Mouse (Mus musculus): ENCODE results near the gene Ube2o. TPM values are rescaled to one million over a fixed set of nuclear protein-coding genes. Genes with fewer than 3 reads are reported as not detected.

Ube2o gene
- polyA plus RNA-seq, 2 experiments = 25.9 to 34.0 TPM

- H3K27me3 ChIP-seq (ENCODE audit: control insufficient read depth, insufficient read depth, low read length) = no peaks in the 10 kb centered on the region
- no peak for TF ChIP-seq CTCF (IDR thresholded peaks at IDR 0.05; ENCODE audit: low read depth)
- 86% methylated on average over 2 of the region's 2 CpGs for WGBS (ENCODE audit: insufficient replicate concordance)
- H3K4me3 ChIP-seq (ENCODE audit: insufficient read depth in 1 of 2, low read depth in 2 of 2, low read length in 2 of 2) = peak overlapping the region in 1 of 2 experiments; percentile 11; a peak in 1 of 4 replicates
- H3K9ac ChIP-seq (replicated peaks) = peak overlapping the region; percentile 33; the same call in 1 of the 2 replicates
- DNase-seq (ENCODE audit: low read depth in 3 of 3, low spot score in 3 of 3) (no peak), ATAC-seq (ENCODE audit: insufficient read depth) (no peak)
- peaks cover 13% of the 10 kb centered on the region for H3K36me3 ChIP-seq (replicated peaks; ENCODE audit: control insufficient read depth, insufficient read depth, low read depth)
- H3K4me2 ChIP-seq (ENCODE audit: low read depth) = peak overlapping the region; percentile 82
- H3K9me3 ChIP-seq (ENCODE audit: control insufficient read depth, low read length) = no peaks in the 10 kb centered on the region
- peak overlapping the region; percentile 100 for H3K27ac ChIP-seq
- H3K4me1 ChIP-seq (replicated peaks; ENCODE audit: control insufficient read depth in 2 of 2, insufficient read depth in 2 of 2, low read length in 1 of 2) = peaks cover 72 to 79% of the 10 kb centered on the region in 2 experiments
These were observed 5.9 kb downstream of the Ube2o start for GRCm38 (mm10) chr11:116575396-116575795.

GRCm38 (mm10) chr11:116574982-116575381 is 6.3 kb downstream of the Ube2o start:
- Histone ChIP-seq H3K4me3 (ENCODE audit: insufficient read depth in 1 of 2, low read depth in 2 of 2, low read length in 2 of 2) (peak overlapping the region; percentile 1 to 4; a peak in 1 of 4 replicates), H3K36me3 (replicated peaks; ENCODE audit: control insufficient read depth, insufficient read depth, low read depth) (peaks cover 13% of the 10 kb centered on the region), H3K27ac (peak overlapping the region; percentile 100), H3K4me1 (replicated peaks; ENCODE audit: control insufficient read depth in 2 of 2, insufficient read depth in 2 of 2, low read length in 1 of 2) (peaks cover 71 to 79% of the 10 kb centered on the region in 2 experiments), H3K4me2 (ENCODE audit: low read depth) (peak overlapping the region; percentile 82), H3K9ac (replicated peaks) (peak overlapping the region; percentile 33; the same call in 1 of the 2 replicates), H3K27me3 (ENCODE audit: control insufficient read depth, insufficient read depth, low read length) (no peaks in the 10 kb centered on the region), H3K9me3 (ENCODE audit: control insufficient read depth, low read length) (no peaks in the 10 kb centered on the region)
- TF ChIP-seq EP300 (IDR thresholded peaks at IDR 0.05; ENCODE audit: low read depth) = no peak
- TF ChIP-seq CTCF (IDR thresholded peaks at IDR 0.05; ENCODE audit: low read depth) = no peak
- no peak for ATAC-seq (ENCODE audit: insufficient read depth)
- 64% methylated on average over 6 of the region's 6 CpGs for WGBS (ENCODE audit: insufficient replicate concordance)
- DNase-seq (ENCODE audit: low read depth in 3 of 3, low spot score in 3 of 3) = no peak

- ATAC-seq (ENCODE audit: insufficient read depth) = no peak
- Histone ChIP-seq H3K36me3 (replicated peaks; ENCODE audit: control insufficient read depth, insufficient read depth, low read depth) (peaks cover 13% of the 10 kb centered on the region), H3K9me3 (ENCODE audit: control insufficient read depth, low read length) (no peaks in the 10 kb centered on the region), H3K4me2 (ENCODE audit: low read depth) (peak overlapping the region; percentile 82), H3K9ac (replicated peaks) (peak overlapping the region; percentile 66), H3K4me3 (ENCODE audit: insufficient read depth in 1 of 2, low read depth in 2 of 2, low read length in 2 of 2) (peak overlapping the region; percentile 4 to 47; a peak in 2 of 4 replicates), H3K27me3 (ENCODE audit: control insufficient read depth, insufficient read depth, low read length) (no peaks in the 10 kb centered on the region), H3K4me1 (replicated peaks; ENCODE audit: control insufficient read depth in 2 of 2, insufficient read depth in 2 of 2, low read length in 1 of 2) (peaks cover 68 to 81% of the 10 kb centered on the region in 2 experiments), H3K27ac (peak overlapping the region; percentile 100)
- no peak for DNase-seq (ENCODE audit: low read depth in 3 of 3, low spot score in 3 of 3)
- WGBS (ENCODE audit: insufficient replicate concordance) = 80% methylated on average over 6 of the region's 6 CpGs
- no peak for TF ChIP-seq EP300 (IDR thresholded peaks at IDR 0.05; ENCODE audit: low read depth)
- no peak for TF ChIP-seq CTCF (IDR thresholded peaks at IDR 0.05; ENCODE audit: low read depth)
These were observed 6.8 kb downstream of the Ube2o start for GRCm38 (mm10) chr11:116574486-116574885.

DNA sequence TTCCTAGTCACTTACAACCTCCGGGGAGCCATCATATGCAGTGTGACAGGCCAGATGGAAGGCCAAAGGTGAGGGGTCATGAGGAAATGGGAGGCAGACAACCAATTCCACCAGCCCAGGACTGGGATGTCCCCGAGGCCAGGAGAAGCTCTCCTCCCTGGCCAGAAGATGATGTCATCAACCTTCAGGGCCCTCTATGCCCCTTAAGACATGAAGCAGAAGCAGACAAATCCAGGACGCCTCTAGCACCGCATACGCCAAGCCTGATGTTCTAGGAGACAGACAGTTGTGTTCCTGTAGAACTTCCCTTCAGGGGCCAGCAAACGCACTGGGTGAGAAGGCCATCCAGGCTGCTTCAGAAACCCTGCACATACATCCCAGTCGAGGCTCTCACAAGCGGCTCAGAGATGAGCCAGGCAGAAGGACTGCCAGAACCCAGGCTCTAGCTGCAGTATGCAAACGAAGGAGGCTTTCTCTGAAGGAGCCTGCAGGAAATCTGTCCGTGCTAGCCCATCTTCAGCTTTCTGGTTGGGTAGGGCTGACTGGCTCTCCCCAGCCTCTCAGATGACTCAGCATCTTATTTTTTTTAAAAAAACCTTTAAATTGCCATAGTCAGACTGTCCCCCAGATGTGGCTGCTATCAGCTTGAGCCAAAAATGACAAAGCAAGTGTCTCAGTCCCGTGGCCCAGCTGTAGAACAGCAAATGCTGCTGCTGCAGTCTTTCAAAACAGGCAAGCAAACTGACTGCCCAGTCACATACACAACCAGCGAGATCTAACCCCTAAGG is 8.3 kb downstream of the Ube2o start:
- ATAC-seq (ENCODE audit: insufficient read depth) (peak; percentile 83), DNase-seq (ENCODE audit: low read depth in 3 of 3, low spot score in 3 of 3) (peak; percentile 82 to 89 (median 82))
- H3K4me3 ChIP-seq (ENCODE audit: insufficient read depth in 1 of 2, low read depth in 2 of 2, low read length in 2 of 2) = peak overlapping the region; percentile 47 to 53
- H3K9me3 ChIP-seq (ENCODE audit: control insufficient read depth, low read length) = no peaks in the 10 kb centered on the region
- 29% methylated on average over 12 of the region's 12 CpGs for WGBS (ENCODE audit: insufficient replicate concordance)
- peaks cover 7% of the 10 kb centered on the region for H3K36me3 ChIP-seq (replicated peaks; ENCODE audit: control insufficient read depth, insufficient read depth, low read depth)
- H3K4me1 ChIP-seq (replicated peaks; ENCODE audit: control insufficient read depth in 2 of 2, insufficient read depth in 2 of 2, low read length in 1 of 2) = peaks cover 73 to 78% of the 10 kb centered on the region in 2 experiments
- H3K27ac ChIP-seq = peak overlapping the region; percentile 100
- peak overlapping the region; percentile 82 for H3K4me2 ChIP-seq (ENCODE audit: low read depth)
- no peaks in the 10 kb centered on the region for H3K27me3 ChIP-seq (ENCODE audit: control insufficient read depth, insufficient read depth, low read length)
- TF ChIP-seq CTCF (IDR thresholded peaks at IDR 0.05; ENCODE audit: low read depth) = no peak
- peak; percentile 87 for TF ChIP-seq EP300 (IDR thresholded peaks at IDR 0.05; ENCODE audit: low read depth)
- peak overlapping the region; percentile 83 for H3K9ac ChIP-seq (replicated peaks)
